Mouse (Mus musculus): ENCODE results near the gene Slc45a2. TPM values are rescaled to one million over a fixed set of nuclear protein-coding genes. Genes with fewer than 3 reads are reported as not detected.

The Slc45a2 gene
- total RNA-seq (2023), result not detected in 4 replicates

DNA sequence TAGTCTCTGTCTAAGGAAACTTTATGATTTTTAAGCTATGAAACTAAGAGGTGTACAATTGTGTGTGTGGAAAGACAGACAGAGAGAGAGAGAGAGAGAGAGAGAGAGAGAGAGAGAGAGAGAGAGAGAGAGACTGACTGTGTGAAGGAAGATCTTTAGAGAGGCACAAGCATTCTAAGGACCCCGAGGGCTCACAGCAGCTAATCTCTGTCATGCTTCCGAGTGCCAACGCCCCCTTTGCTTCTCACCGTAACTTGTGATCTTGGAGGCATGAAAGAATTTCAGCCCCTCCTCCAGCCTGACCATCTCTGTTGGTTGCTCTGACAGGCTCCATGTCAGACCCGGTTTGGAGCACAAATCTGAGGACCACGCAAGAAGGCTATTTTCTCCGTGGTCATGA lies at the start of gene Slc45a2:
Gene Slc45a2 (plus strand): TSS at position 301 of the 400 bp plus-strand sequence.

DNA sequence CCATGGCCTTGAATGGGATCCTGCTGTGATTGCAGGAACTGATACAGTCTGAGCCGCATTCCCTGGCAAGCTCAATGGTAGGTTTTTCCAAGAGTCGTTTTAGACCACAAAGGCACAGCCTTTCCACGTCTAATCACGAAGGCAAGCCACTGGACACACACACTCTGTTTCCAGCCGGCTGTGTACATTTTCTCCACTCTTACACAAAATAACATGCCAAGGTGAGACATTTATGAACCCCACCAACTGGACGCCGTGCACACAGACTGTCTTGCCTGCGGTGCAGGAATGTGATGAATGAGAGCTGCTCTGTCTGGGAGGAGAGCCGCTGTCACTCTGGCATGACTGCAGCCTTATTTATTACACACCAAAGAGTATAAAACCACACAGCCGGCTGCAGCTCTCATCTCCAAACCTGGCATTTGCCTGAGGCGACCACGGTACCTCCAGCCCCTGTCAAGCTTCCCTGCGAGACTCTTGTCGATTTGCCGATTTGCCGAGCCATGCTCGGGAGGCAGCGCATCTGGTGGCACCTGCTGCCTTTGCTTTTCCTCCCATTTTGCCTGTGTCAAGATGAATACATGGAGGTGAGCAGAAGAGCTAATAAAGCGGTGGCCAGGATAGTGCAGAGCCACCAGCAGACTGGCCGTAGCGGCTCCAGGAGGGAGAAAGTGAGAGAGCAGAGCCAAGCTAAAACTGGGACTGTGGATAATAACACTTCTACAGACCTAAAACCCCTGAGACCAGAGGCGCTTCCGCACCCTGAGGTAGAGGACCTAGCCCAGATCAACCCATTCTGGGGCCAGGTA lies 48.4 kb upstream of the Slc45a2 start, which contains the start of gene C1qtnf3:
Gene C1qtnf3 (plus strand): TSS at position 382 of the 809 bp plus-strand sequence.

DNA sequence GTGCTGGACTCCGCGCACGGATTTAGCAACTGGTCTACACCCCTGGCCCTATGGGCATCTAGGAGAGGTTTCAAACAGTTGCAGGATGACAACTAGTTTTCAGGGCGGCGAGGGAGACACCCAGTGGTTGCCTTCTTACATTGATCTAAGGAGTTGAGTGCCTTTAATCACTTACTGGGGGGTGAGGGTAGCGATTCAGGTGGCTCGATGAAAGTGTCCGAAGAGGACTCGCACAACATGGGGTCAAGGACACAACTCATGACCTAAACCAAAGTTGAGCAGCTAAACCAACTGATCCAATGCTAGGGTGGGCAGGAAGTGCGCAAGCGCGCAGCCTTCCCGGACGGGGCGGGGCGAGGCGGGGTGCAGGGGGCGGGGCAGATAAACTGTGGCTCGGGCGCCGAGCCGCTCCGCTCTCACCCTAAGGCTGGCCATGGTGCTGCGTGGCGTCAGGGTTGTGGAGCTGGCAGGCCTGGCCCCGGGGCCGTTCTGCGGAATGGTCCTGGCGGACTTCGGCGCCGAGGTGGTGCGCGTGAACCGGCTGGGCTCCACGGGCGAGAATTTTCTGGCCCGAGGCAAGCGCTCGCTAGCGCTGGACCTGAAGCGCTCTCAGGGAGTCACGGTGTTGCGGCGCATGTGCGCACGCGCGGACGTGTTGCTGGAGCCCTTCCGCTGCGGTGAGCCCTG lies 19.0 kb upstream of the Slc45a2 start, which contains the start of gene Amacr:
Gene Amacr (plus strand): TSS at position 380 of the 687 bp plus-strand sequence.

GRCm38 (mm10) chr15:11037711-11038110 lies 37.2 kb downstream of the Slc45a2 start, which contains the start of gene Rxfp3:
Gene Rxfp3 (minus strand): TSS chr15:11037991.

DNA sequence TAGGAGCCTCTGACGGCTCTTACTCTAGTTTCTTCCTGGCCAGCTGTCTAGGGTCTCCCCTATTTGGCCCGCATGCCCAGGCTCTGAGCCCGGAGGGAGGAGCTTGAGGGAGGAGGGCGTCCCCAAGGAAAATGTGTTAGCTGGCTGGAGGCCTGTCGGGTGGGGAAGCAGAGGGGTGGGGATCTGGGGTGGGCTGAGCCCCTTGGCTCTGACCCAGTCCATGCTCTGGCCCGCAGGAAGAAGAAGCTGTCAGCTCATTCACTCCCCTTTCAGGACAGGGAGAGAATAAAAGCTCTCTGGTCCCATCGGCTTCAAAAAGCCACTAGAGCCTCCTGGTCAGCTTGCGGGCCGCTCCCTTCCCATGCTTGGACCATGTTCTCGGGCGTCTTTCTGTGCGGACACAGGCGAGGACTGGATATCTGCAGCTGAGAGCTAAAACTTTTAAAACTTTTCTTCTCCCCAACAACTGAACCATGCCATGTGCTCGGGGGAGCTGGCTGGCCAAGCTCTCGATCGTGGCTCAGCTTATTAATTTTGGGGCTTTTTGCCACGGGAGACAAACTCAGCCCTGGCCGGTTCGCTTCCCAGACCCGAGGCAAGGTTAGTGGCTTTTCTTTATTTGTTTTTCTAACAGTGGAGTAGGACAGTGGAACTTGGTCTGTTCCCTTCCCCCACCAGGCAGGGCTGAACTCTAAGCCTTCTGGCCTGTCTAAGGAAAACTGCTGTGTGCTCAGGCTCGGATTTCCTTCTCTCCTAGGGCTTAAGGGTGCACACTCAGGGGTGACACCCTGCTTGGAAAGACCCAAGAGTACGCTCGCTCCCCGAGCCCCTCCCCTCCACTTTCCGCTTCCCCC lies 64.3 kb downstream of the Slc45a2 start, which contains the start of gene Adamts12:
Gene Adamts12 (plus strand): TSS at position 233 of the 854 bp plus-strand sequence.

Other genes starting within 250 kb of the Slc45a2 start
- gene C1qtnf3, start 48.4 kb upstream of the Slc45a2 start, total RNA-seq (2023), result not detected in 4 replicates
- gene Amacr, start 19.0 kb upstream of the Slc45a2 start, total RNA-seq (2023), result 3.3 to 5.9 TPM (median 4.7 TPM) in 4 replicates
- gene Rxfp3, start 37.3 kb downstream of the Slc45a2 start, total RNA-seq (2023), result not detected in 4 replicates
- not detected in 4 replicates for gene Adamts12, start 64.1 kb downstream of the Slc45a2 start, total RNA-seq (2023)

All from B cell, adult 62 days (primary cell).